Mouse (Mus musculus): ENCODE measurements around the gene Ankrd33.

Gene Ankrd33

GRCm38 (mm10) chr15:101115511-101116110 is at the start of gene Ankrd33:
Ankrd33 (plus strand) TSS chr15:101115755.
- no peak for DNase-seq (ENCODE audit: extremely low read depth, low read depth)

GRCm38 (mm10) chr15:101066364-101066847 is 49.1 kb upstream of the Ankrd33 start:
- DNase-seq (ENCODE audit: extremely low read depth, low read depth), result no peak

- DNase-seq (ENCODE audit: extremely low read depth, low read depth), result no peak
Observed at GRCm38 (mm10) chr15:101066920-101067696, 48.4 kb upstream of the Ankrd33 start.

- no peak for DNase-seq (ENCODE audit: extremely low read depth, low read depth)
Observed at GRCm38 (mm10) chr15:101068029-101068428, 47.5 kb upstream of the Ankrd33 start.

DNA sequence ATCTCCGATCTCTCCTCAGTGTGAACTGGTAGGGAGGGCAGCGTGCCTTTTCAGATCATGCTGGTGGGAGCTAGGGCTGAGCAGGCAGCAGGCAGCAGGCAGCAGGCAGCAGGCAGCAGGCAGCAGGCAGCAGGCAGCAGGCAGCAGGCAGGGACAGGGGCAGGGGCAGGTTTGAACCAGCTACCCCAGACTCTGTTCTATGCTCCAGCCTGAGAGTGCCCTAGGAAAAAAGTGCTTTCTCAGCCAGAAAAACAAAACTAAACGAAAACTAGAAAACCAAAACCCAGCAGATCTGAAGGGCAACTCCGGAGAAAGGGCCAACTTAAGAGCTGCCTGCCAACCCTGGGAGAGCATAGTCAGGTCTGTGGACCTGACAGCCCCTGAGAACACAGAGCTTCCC is 46.9 kb upstream of the Ankrd33 start:
- no peak for DNase-seq (ENCODE audit: extremely low read depth, low read depth)

- no peak for DNase-seq (ENCODE audit: extremely low read depth, low read depth)
Observed at GRCm38 (mm10) chr15:101069641-101070190, 45.8 kb upstream of the Ankrd33 start.

DNA sequence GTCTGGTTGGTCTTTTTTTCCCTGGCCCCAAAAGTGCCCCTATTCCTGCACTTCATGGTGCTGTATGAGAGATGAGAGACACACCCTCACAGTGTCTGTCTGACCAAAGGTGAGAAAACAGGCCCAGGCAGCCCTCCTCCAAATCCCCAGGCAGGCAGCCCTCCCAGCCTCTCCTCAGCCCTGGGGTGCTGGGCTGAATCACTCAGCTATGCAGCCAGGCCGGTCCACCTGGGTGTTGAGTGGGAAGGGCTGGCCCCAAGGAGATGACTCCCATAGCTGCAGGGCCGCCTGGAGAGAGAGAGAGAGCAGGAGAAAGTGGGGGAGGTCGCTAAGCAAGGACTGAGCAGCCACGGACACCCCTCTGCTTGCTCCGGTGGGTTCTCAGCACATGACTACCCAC is 44.8 kb upstream of the Ankrd33 start:
- no peak for DNase-seq (ENCODE audit: extremely low read depth, low read depth)

GRCm38 (mm10) chr15:101072736-101073135 is 42.8 kb upstream of the Ankrd33 start:
- DNase-seq (ENCODE audit: extremely low read depth, low read depth), result no peak

DNA sequence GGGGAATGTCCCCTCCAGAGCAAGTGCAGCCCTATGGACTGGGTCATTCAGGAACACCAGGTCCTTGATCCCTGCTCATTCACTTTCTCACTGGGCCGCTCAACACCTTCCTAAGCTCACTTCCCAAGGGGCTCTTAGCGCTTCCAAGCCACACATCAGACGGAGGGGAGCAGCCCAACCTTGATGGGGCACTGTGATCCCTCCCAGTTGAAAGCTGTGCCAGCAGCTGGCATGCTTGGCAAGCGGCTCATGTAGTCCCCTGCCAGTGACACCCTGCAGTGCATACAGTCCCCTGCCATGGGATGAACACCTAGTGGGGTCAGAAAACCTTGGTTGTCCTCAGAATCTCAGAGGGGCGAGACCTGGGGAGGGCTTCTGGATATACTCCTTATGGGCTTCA is 41.5 kb upstream of the Ankrd33 start:
- DNase-seq (ENCODE audit: extremely low read depth, low read depth), result no peak

- DNase-seq (ENCODE audit: extremely low read depth, low read depth), result no peak
Observed at GRCm38 (mm10) chr15:101075150-101075549, 40.4 kb upstream of the Ankrd33 start.

GRCm38 (mm10) chr15:101075656-101076055 is 39.9 kb upstream of the Ankrd33 start:
- no peak for DNase-seq (ENCODE audit: extremely low read depth, low read depth)

- DNase-seq (ENCODE audit: extremely low read depth, low read depth), result no peak
Observed at GRCm38 (mm10) chr15:101076071-101077000, 39.2 kb upstream of the Ankrd33 start.

DNA sequence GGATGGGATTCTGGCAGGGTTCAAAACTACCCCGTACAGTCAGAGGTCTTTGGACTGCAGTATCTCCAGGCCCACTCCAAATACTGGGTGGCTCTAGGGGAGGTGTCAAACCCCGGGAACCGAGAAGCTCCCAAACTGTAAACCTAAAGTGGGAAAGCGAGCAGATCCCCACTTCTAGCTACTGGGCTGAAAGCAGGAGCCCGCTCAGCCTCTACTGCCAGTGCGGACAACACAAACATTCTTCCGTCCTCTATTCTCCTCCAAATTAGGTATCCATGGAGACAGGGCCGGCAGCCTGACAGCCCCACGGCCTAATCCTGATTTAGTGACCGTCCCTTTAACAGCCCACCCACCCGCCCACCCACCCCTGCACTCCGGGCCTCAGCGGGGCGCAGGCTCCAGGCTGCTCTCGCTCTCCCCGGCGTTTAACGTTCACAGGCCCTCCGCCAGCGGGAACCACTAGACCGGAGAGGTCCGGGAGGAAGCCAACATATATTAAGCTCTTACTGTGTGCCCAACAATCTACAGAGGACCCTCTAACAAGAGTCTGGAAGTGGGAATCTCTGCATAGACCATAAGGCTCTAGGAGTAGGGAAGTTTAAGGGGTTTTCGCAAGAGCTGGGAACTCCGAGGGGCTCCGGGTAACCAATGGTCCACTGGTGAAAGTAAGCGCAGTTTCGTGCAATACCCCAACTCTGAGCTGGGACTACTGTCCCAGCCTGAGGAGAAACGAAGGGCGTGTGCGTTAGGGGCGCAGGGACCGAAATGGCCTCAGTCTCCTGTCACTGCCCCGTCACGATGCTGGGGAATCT is 38.3 kb upstream of the Ankrd33 start:
- no peak for DNase-seq (ENCODE audit: extremely low read depth, low read depth)

DNA sequence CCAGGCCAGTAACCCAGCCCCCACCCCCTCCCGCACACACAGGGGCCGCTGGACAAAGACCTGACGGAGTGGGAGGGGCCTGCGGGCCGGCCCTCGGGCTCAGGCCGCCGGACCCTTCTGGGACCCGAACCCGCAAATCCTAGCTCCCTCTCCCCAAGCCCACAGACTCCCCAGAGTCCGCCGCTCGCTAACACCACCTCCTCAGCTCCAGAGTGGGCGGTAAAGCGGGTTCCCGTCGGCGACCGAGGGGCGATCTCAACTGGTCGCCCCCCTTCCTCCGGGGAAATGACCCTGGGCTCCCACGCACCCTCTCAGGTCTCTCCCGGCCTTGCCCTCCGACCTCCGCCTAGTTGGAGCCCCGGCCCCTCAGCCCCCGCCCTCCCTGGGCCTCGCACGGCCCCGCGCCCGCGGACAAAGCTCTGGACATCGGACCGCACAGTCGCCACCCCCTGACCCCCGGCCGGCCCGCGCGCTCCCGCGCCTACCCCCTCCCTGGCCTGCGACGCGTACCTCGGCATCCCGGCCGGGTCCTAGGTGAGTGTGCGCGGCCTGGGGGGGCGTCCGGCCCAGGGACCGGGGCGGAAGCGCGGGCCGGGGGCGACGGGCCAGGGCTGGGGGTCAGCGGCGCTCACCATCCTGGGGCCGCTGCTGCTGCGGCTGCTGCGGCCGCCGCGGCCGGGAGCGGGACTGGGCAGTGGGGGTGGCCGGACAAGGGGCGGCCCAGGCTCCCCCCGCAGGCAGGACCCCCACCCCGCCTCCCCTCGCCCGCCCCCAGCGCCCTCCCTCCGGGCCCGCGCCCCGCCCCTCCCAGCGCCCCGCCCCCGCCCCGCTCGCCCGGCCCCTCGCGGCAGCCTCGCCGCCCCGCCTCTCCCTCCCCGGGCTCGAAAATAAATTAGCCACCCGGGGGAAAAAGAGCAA is 37.5 kb upstream of the Ankrd33 start, which contains the start of gene Fignl2:
Gene Fignl2, minus strand, starts transcription at position 755 of the 918 bp plus-strand sequence.
- DNase-seq (ENCODE audit: extremely low read depth, low read depth), result no peak

DNA sequence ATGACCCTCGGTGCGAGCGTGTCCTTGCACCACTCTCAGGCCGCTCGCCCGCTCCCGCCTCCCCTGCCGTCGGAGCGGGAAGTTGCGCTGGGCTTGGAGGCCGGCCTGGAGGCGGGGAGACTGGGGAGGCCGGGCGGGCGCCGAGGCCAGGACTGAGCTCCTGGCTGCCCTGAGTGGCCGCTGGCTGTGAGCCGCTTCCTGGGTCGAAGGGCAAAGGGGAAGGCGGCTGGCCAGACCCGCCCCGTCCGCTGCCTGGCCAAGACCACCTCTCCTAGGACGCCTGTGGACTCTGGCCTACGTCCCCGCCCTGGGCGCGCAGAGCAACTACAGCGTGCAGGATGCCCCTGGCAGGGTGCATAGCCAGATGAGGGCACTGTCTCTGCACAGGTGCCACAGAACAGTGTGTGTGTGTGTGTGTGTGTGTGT is 36.8 kb upstream of the Ankrd33 start:
- DNase-seq (ENCODE audit: extremely low read depth, low read depth), result no peak

GRCm38 (mm10) chr15:101080031-101080520 is 35.5 kb upstream of the Ankrd33 start:
- DNase-seq (ENCODE audit: extremely low read depth, low read depth), result no peak

DNA sequence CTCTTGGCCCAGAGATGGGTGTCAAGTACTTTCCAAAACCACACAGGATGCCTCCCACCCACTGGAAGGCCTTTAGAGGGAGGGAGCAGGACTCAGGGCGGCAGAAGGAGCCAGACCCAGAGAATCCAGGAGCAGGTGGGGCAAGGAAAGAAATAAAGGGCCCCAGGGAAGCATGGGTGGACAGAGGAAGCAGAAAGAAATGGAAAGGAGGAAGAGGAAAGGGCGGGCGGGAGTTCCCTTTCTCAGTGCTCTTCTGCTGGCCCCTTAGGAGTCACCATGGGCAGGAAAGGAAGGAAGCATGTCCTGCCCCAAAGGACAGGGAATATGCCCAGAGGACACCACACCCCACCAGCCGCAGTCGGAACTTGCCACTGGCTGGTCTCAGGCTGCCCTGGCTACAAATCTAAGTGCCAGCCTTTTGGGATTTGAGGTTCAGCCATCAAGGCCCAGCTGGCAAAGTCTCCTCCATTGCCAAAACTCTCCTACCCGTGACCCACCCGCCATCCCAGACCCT is 34.5 kb upstream of the Ankrd33 start:
- DNase-seq (ENCODE audit: extremely low read depth, low read depth), result no peak

DNA sequence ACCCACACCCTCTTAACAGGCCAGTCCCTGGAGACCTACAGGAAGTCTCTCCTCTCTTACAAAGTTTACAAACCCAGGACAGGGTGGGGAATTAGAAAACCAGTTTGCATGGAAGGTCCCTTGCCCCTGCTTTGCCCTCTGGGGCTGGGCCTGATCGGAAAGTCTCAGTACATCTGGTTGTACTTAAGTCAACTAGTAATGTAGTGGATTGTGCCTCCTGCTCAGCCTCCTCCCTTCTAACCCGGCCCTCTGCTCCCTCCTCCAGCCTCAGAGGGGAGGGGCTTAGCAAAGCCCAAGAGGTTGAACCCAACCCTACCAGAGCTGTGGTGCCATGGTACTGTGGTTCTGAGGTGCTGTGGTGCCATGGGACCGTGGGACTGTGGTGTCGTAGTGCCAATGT is 33.3 kb upstream of the Ankrd33 start:
- no peak for DNase-seq (ENCODE audit: extremely low read depth, low read depth)

GRCm38 (mm10) chr15:101084499-101084898 is 31.1 kb upstream of the Ankrd33 start:
- no peak for DNase-seq (ENCODE audit: extremely low read depth, low read depth)

Measured in MEL-GATA-1-ER (cell line).